Mouse (Mus musculus): ENCODE results near the gene Aicda. TPM values are rescaled to one million over a fixed set of nuclear protein-coding genes. Genes with fewer than 3 reads are reported as not detected.

Gene Aicda
- polyA plus RNA-seq, 1 experiment from 2014 or later = not detected

DNA sequence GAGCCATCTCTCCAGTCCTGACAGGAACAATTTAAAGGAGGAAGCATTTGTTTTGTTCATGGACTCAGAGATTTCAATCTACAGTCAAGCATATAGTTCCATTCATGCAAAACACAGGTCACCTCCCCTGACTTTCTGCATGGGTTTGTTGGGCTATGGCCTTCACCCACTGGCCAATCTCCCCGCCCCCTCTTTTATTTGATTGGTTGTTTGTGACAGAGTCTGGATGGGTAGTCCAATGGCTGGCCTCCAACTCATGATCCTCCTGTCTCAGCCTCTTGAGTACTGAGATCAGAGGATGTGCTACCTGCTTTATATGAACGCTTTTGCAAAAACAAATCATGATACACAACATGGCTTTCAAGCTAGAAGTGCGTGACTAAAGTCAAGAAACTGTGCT, 23.4 kb downstream of the Aicda start:
- ChIA-PET CTCF (interaction anchor here (0.6 kb wide), 1 partner anchor 11 kb away, joined by 3 read pairs; no protein-coding TSS in a partner anchor), POLR2A (no interaction called here)
- DNase-seq (ENCODE audit: low read depth, low spot score) (no peak), ATAC-seq (no peak)
- in situ Hi-C loops (cut with MboI; ENCODE audit: low pct_unique_long_range_greater_than_20kb) = no loop called here
- no peak for TF ChIP-seq CTCF (IDR thresholded peaks at IDR 0.05)
- peaks cover 5% of the 10 kb centered on the region for H3K27me3 ChIP-seq

DNA sequence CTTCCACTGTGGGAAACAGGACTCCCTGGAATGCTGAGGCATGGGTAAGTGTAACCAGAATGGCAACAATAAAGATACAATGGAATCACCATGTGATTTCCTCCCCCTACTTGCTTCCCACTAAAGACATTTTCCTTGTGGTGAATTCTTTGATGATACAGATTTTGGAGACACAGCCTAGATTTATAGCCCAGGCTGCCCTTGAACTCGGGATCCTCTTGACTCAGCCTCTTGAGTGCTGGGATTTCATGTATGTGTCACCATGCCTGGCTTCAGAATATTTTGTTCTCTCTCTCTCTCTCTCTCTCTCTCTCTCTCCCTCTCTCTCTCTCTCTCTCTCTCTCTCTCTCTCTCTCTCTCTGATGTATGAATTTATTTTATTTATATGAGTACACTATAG, 25.5 kb downstream of the Aicda start:
- DNase-seq (ENCODE audit: low read depth, low spot score) (no peak), ATAC-seq (no peak)
- peaks cover 5% of the 10 kb centered on the region for H3K27me3 ChIP-seq
- ChIA-PET POLR2A (no interaction called here), CTCF (no interaction called here)
- TF ChIP-seq CTCF (IDR thresholded peaks at IDR 0.05) = no peak
- in situ Hi-C loops (cut with MboI; ENCODE audit: low pct_unique_long_range_greater_than_20kb) = no loop called here

DNA sequence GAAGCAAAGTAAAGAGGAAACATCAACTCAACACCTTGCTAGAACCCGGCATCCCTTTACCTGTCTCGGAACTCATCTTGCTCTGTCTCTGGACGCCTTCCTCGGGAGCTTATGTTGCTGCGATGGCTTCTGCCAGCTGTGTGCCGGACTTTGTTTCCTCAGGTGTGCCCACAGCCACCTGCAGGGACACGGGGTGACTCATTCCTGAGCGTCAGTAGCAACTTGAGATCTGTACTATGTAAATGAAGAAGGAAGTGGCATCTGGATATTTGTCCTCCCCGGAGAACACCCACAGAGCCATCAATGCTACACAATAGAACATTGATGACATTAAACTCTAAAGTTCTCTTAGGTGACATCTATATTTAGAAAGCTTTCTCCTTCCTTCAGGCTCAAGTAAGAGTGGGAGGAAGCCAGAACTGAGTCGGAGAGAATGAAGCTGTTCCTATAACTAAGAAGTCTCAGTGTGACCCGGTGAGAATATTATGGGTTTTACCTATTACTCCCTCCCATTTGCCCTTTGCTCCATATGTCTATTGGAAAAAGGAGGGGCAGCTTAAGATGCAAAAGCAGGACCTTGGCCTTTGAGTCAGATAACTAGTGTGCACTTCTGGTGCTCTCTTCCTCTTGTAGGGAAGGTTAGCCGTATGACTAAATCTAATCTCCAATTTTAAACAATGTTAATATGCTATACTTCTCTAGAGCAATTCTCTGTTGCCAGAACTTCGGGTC, 37.6 kb downstream of the Aicda start:
- ChIA-PET POLR2A (no interaction called here), CTCF (no interaction called here)
- H3K27me3 ChIP-seq = no peaks in the 10 kb centered on the region
- DNase-seq (ENCODE audit: low read depth, low spot score) = no peak
- TF ChIP-seq CTCF (IDR thresholded peaks at IDR 0.05) = no peak
- in situ Hi-C loops (cut with MboI; ENCODE audit: low pct_unique_long_range_greater_than_20kb) = no loop called here
- ATAC-seq = no peak

DNA sequence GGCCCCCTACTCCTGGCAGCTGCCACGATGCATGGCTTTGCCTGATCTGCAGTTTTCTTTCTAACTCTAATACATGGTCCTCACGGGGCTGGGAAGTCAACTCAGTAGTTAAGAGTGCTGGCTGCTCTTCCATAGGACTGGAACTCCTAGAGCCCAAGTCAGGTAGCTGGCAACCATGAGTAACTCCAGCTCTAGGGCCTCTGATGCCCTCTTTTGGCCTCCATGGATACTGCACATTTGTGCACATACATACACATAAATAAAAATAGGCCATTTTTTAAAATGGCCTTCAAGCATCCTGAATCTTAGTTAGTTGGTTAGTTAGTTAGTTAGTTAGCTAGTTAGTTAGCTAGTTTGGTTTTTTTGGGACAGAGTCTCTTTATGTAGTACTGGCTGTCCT, 39.3 kb downstream of the Aicda start:
- ChIA-PET POLR2A (no interaction called here), CTCF (no interaction called here)
- DNase-seq (ENCODE audit: low read depth, low spot score) (no peak), ATAC-seq (no peak)
- in situ Hi-C loops (cut with MboI; ENCODE audit: low pct_unique_long_range_greater_than_20kb) = no loop called here
- H3K27me3 ChIP-seq = no peaks in the 10 kb centered on the region
- TF ChIP-seq CTCF (IDR thresholded peaks at IDR 0.05) = no peak

DNA sequence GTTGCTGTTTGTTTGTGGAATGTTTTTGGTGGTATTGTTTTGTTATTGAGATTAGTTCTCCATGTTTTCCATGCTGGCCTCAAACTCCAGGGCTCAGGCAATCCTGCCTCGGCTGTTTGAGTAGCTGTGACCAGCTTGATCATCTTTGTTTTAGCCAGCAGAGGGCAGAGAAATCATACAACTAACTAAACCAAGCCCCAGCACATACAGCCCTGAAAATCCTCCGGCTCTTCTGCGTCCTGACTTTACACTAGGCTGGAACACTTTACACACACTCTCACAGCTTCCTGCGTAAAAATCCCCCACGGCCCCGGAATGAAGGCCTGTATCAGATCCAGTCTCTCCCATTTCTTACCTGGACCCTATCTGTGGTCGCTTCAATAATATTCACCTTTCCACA, 42.0 kb downstream of the Aicda start:
- ChIA-PET POLR2A (no interaction called here), CTCF (no interaction called here)
- peak; percentile 32 for TF ChIP-seq CTCF (IDR thresholded peaks at IDR 0.05)
- DNase-seq (ENCODE audit: low read depth, low spot score) = no peak
- no peaks in the 10 kb centered on the region for H3K27me3 ChIP-seq
- in situ Hi-C loops (cut with MboI; ENCODE audit: low pct_unique_long_range_greater_than_20kb) = no loop called here
- no peak for ATAC-seq

DNA sequence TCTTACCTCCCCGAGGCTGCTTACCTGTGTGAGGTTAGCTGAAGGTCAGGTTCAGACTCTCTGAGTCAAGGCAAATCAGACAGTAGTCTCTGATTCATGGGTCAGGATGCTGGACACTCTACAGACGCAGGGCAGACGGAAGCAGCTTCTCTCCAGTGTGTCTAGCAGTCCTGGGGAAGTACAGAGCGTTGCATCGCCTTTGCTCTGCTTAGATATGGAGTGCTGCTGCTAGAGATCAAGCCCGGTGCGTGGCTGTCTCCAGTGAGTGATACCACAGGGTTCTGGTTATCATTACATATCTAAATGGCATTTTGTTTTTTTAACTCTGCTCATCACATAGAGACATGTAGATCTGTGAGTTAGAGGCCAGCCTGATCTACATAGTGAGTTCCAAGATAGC, 43.0 kb downstream of the Aicda start:
- in situ Hi-C loops (cut with MboI; ENCODE audit: low pct_unique_long_range_greater_than_20kb) = no loop called here
- ATAC-seq (no peak), DNase-seq (ENCODE audit: low read depth, low spot score) (no peak)
- no peak for TF ChIP-seq CTCF (IDR thresholded peaks at IDR 0.05)
- no peaks in the 10 kb centered on the region for H3K27me3 ChIP-seq
- ChIA-PET POLR2A (no interaction called here), CTCF (no interaction called here)

DNA sequence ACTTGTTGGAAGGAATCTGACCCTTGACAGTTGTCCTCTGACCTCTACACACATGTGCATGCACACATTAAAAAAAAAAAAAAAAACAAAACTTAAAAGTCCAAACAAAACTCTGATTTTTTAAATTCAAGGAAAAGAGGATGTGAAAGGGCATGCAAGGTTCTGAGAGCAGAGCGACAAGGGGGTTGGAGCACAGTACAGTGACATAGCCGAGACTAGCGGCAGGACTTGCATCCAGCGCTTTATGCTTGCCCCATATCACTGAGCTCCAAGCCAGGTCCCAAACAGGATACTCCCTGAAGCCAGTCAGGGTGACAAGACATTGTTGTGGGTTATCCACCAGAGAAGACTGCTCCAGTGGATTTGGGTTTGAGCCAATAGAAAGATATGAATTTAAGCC, 44.4 kb downstream of the Aicda start:
- ChIA-PET CTCF (no interaction called here), POLR2A (no interaction called here)
- DNase-seq (ENCODE audit: low read depth, low spot score) (no peak), ATAC-seq (no peak)
- H3K27me3 ChIP-seq = no peaks in the 10 kb centered on the region
- TF ChIP-seq CTCF (IDR thresholded peaks at IDR 0.05) = no peak
- in situ Hi-C loops (cut with MboI; ENCODE audit: low pct_unique_long_range_greater_than_20kb) = no loop called here

DNA sequence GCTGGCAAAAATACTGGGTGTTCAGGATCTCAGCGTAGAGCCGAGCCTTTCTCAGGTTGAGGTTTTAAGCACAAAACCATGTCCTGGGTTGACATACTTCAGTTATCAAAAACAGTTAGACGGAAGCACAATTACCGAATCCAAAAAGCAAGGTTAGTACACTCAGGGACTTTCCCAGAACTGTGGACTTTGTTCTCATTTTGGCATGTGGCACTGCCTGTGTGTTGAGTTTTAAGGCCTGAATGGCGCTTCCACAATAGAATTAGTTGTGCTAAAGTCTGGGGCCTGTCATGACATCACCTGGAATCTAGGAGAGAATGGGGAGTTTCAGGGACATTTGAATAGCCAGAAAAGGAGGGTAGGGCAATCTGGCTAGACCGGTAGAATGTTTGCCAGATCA, 44.8 kb downstream of the Aicda start:
- no peak for TF ChIP-seq CTCF (IDR thresholded peaks at IDR 0.05)
- no peak for ATAC-seq
- no peak for DNase-seq (ENCODE audit: low read depth, low spot score)
- in situ Hi-C loops (cut with MboI; ENCODE audit: low pct_unique_long_range_greater_than_20kb) = no loop called here
- ChIA-PET POLR2A (no interaction called here), CTCF (no interaction called here)
- no peaks in the 10 kb centered on the region for H3K27me3 ChIP-seq

DNA sequence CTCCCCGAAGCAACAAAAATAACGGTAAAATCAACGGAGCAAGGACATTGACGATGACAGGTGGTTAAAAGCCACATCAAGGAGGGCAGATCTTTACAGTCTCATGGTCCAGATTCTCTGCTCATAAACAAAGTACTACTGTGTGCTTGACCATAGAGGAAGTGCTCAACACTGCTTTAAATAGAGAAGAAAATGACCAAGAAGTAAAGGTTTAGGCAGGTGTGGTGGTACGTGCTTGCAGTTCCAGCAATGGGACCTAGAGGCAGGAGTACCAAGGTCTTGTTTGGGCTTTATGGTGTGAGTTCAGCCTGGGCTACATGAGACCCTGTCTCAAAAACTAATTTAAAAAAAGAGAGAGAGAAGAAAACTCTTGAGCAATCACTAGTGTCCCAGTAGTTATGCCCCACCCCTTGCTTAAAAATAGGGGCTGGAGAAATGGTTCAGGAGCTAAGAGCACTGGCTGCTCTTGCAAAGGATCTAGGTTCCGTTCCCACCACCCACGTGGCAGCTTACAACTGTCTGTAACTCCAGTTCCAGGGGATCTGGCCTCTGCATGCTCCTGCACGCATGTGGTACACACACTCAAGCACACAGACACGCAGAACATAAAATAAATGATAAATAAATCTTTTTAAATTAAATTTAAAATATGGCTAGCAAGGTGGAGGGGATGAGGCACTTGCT, 45.6 kb downstream of the Aicda start:
- in situ Hi-C loops (cut with MboI; ENCODE audit: low pct_unique_long_range_greater_than_20kb) = no loop called here
- no peak for TF ChIP-seq CTCF (IDR thresholded peaks at IDR 0.05)
- CTCF ChIA-PET = no interaction called here
- H3K27me3 ChIP-seq = no peaks in the 10 kb centered on the region
- POLR2A ChIA-PET = no interaction called here
- DNase-seq (ENCODE audit: low read depth, low spot score) (no peak), ATAC-seq (no peak)

DNA sequence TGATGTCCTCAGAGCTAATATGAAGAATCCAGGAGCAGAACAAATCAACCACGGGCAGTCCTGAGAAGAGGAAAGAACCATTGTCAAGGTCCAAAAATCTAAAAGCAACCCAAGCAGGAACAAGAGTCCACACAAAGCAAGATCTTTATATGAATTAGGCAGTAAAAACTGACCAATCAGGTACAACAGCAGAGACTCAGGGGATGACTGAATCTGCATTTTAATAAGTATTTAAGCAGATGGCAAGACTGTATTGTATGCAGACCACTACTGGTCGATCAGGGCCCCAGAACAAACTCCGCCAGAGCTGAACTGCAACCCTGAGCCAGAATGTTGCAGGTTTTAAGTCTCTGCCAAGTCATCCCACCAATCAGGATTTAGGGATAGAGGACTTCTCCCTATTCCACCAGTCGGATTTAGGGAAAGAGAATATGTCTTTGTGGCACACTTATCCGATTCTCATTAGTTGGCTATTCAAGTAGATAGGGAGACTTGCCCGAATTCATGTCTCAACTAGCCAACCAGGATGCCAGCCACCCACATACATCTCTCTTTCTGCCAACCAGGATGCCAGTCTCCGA, 46.6 kb downstream of the Aicda start:
- no peaks in the 10 kb centered on the region for H3K27me3 ChIP-seq
- no peak for DNase-seq (ENCODE audit: low read depth, low spot score)
- POLR2A ChIA-PET = no interaction called here
- in situ Hi-C loops (cut with MboI; ENCODE audit: low pct_unique_long_range_greater_than_20kb) = no loop called here
- ATAC-seq = no peak
- CTCF ChIA-PET = interaction anchor here (1.5 kb wide), 1 partner anchor 38 kb away, joined by 3 read pairs; no protein-coding TSS in a partner anchor
- no peak for TF ChIP-seq CTCF (IDR thresholded peaks at IDR 0.05)

DNA sequence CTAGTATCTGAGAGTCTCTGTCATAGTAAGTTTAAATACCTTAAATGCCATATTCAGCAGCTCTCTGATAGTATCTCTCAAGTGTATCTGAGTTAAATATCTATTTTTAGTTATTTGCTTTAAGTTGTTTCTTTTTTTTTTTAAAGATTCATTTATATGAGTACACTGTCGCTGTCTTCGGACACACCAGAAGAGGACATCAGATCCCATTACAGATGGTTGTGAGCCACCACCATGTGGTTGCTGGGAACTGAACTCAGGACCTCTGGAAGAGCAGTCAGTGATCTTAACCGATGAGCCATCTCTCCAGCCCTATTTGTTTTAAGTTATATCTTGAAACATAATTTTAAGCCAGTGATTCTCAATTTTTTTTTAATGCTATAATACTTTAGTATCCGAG, 47.4 kb downstream of the Aicda start:
- ATAC-seq = no peak
- CTCF ChIA-PET = interaction anchor here (1.5 kb wide), 1 partner anchor 39 kb away, joined by 3 read pairs; no protein-coding TSS in a partner anchor
- POLR2A ChIA-PET = no interaction called here
- no peaks in the 10 kb centered on the region for H3K27me3 ChIP-seq
- in situ Hi-C loops (cut with MboI; ENCODE audit: low pct_unique_long_range_greater_than_20kb) = no loop called here
- no peak for TF ChIP-seq CTCF (IDR thresholded peaks at IDR 0.05)
- no peak for DNase-seq (ENCODE audit: low read depth, low spot score)
